Mouse (Mus musculus) hindlimb bud, embryonic 11.5 days (tissue): Measurements from ENCODE around the gene Tff3.

Experiments used
- DNase-seq: peaks from one replicate; pipeline ENCODE4 v3.0.0-alpha.2; 2012; ENCODE audit warnings: low read depth, low spot score; ENCODE audit errors: extremely low spot score

Gene Tff3

DNA sequence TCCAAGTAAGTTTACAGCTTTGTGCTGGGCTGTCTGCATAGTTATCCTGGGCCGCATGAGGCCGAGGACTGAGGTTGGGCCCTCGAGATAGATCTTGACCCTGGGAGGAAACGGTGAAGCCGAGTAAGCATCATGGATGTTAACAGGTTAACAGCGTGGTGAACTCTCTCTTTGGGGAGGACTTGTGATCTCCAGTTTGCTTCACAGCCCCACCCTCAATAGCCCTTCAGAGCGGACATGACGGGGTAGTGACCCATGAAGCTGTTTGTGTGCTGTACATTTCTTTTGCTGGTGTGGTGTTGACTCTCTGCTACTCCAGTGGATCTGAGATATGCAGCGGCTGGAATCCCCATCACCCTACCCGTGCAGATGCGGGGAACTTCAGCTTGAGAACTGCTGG is 50.9 kb downstream of the Tff3 start:
- DNase-seq: no peak

DNA sequence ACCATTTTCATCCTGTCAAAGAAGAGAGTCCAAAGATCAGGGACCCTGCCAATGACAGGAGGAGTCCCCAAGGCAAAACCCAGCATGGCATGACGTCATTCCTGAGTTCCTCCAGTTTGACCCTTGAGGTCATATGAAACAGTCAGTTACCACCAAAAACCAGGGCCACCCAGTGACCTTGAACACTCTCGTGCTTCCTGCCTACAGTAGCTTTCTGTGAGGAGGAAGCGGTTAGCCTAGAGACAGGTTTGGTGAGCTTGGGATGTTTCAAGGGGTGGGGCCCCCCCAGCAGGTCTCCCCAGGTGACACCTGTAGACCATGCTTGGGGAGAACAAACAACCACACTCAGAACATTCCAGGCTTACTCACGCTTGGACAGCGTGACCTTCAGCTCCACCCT is 51.9 kb downstream of the Tff3 start:
- no peak for DNase-seq

DNA sequence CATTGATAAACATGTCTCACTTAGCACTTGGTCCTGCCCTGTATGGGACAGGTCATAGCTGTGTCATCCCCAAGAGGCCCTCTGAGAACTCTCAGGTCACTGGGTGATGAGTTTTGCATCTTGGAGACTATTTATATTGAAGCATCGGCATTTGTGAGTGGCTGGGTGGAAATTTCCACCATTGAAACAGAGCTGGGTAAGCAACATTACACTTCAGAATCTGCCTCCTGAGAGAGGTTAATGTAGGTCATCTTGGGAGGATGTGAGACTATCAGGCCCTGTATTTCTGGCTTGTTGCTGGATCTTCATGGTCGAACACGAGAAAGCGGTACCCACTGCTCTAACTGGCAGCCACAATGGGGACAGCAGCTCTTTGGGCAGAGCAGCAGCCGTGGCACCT is 54.0 kb downstream of the Tff3 start:
- DNase-seq: no peak
